Mouse (Mus musculus) embryo, embryonic 10 days (tissue): ENCODE results near the gene Wwp2.

Source experiments
- DNase-seq: peaks from one replicate; pipeline ENCODE4 v3.0.0-alpha.2; 2015; ENCODE audit warnings: low spot score

The Wwp2 gene

DNA sequence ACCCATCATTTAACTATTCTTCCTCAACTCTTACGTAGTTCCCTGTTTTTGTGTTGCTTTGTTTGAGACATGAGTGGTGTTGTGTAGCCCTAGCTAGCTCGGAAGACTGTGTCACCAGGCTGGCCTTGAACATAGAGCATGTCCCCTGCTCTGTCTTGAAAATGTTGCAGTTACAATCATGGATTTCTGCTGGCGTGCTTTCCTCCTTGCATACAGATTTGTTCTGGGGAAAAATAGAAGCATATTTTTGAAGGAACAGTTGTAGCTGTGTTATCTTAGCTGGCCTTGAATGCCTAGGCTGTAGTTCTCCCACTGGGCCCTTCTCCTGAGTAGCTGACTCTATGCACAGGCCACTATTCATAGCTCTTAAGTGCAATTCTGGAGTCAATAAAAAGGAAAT lies 74.6 kb downstream of the Wwp2 start:
- no peak for DNase-seq

DNA sequence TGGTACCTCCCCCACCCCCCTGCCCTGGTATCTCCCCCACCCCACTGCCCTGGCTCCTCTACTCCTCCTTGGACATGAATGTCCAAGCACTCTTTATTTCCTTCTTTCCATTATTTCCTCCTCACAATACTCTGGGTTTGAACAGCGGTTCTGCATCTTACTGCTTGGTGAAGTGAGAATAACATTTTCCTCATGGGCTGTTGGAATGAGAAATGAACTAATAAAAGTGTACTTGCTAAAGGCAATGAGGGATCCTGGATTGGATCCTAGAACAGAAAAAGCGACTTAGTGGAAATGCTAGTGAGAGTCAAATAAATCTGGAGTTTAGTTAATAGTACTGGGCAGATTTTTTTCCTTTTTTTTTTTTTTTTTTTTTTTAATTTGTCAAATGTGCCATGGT lies 77.1 kb downstream of the Wwp2 start:
- no peak for DNase-seq

DNA sequence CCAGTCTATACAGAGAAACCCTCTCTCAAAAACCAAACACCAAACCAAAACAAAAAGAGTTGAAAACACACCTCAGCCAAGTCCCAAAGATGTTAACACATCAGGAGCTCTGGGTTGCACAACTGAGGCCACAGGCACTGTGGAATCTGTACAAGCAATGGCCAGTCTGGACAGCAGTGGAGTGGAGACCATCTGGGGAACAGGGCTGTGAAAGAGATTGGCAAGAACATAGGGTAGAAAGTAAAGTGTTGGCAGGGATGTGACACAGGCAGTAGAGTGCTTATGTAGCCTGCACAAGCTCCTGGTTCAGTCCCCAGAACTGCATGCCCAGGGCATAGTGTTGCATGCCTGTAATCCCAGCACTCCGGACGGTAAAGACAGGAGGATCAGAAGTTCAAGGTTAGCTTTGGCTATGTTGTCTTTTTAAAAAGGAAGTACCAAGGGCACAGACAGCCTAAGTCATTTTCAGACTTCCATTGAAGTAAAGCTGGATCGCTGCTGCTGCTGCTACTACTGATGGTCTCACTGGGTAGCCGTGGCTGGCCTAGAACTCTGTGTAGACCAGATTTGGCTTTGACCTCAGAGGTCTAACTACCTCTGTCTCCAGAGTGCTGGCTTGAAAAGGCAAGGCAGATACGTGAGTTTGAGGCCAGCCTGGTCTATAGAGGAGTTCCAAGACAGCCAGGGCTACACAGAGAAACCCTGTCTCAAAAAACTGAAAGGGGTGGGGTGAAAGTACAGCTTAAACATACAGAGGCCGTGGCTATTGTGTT lies 79.0 kb downstream of the Wwp2 start:
- no peak for DNase-seq

DNA sequence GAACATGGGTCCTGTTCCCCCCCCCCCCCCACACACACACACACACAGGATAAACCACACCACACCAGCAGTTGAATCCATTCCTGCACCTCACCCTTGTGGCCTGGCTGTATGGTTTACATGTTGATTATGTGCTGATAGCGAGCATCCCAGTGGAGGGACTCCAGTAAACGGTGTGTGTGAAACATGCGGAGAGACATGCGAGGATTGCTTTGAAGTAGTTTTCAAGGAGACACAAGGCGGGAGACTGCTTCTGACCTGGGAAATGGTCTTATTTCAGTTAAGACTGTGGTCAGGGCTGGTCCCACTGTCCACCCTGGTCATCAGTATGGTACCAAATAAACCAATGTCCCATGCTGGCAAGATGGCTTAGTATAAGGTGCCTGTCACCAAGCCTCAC lies 82.6 kb downstream of the Wwp2 start:
- no peak for DNase-seq

DNA sequence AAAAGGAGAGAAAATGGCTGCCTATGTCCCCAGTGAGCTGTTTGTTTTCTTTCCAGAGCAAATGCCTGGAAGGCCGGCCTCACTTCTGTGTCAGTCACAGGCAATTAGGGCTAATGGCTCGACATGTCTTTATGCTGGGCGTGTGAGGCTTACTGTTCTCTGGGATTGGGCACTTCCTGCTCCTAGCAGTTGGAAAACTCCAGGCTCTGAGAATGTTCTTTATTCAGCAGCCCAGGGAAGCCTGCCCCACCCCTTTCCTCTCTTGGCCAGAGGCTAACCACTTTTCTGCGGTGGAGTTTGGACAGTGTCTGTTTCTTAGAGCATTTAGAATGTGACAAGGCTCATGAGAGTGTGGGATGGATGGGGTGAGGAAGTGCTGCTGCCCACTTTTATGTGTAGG lies 83.7 kb downstream of the Wwp2 start:
- peak; percentile 71 for DNase-seq

DNA sequence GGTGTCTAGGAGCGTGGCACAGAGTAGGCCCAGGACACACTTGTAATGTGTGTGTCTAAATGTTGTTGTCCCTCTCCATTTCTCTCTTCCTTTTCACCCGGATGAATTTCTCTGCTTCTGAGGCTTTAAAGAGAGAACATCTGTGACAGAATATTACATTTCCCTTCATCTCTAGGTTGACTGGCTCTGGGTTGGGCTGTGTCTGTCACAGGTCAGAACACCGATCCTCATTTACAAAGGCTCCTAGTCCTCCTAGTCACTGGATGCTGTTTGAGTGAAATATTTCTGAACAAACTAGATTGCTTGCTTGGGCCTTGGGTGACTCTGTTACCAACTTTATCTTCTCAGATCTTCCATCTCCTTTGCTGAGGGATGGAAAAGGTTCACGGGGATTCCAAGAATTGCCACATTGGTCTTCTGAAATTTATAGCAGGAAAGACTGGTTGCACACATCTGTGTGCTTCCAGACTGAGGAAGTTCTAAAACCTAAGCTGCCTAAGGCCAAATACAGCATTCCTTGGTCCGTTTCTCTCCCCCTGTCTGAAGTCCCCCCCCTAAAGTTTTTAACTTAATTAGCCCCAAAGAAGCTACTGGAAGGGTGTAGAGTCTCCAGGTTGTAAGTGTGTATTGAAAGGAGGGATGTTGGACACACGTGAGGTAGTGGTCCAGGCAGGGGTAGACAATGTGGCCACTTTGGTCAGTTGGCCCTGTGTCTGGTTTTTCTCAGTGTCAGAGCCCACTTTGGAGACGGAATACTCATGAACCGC lies 85.8 kb downstream of the Wwp2 start:
- DNase-seq, result no peak

DNA sequence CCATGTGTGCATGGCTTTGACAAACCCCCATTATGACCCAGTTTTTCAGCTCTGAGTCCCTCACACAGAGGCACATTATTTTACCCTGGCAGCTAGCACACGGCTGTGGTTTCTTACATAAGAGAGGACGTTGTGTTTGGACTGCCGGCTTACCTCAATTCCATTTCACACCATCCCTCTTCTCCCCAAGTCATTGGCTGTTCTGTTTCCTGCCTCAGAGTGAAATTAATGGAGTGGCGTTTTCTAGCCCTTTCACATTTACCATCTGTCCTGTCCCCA lies 86.3 kb downstream of the Wwp2 start:
- no peak for DNase-seq

DNA sequence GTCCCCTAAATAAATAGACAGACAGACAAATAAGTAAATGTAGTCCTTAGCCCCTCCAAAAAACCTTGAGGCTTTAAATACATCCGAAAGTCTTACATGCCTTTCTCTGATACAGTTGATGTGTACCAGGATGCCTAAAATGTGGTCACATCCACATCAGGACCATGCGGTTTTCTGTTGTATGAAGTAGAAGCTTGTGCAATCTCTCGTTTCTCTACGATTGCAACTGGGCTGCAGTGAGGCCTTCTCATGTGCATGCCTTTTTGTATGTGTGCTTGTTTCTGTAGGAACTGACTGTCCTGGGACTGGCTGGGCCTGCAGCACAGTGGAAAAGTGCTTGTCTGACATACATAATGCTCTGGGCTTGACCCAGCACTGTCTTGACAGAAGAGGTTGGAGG lies 88.4 kb downstream of the Wwp2 start:
- no peak for DNase-seq

DNA sequence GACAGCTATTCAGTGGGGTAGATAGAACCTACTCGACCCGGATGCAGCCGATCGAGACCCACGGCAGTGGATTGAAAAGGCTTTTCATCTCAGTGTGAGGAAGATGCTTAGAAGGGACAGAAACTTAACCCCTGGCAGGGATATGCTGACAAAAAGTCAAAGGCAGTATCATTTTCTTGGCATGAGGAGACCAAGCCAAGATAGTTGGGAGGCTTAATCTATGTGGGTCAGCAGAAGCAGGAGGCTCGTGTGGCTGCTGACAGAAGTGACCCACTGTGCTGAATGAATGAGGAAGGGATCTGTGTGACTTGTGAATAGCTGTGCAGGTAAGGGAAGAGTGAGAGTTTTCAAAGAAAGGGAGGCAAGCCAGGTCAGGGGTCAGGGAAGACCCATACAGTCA lies 92.6 kb downstream of the Wwp2 start:
- DNase-seq, result no peak

DNA sequence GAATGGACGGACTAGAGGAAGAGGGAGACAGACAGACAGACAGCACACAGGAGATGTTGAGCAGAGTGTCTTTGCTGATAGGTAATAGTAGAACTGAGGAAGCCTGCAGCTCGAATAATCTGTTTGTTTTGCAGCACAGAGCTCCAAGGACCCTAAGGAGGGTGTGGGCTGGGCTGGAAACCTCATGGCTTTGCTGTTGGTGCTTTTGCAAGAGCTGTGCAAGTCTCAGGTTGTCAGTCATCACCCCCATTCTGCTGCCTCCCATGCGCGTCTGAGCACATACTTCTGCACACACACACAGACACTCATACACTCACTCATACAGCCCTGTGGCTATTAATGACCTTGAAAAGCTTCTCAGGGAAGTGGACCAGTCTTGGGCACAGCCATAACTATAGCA lies 101.3 kb downstream of the Wwp2 start:
- no peak for DNase-seq

DNA sequence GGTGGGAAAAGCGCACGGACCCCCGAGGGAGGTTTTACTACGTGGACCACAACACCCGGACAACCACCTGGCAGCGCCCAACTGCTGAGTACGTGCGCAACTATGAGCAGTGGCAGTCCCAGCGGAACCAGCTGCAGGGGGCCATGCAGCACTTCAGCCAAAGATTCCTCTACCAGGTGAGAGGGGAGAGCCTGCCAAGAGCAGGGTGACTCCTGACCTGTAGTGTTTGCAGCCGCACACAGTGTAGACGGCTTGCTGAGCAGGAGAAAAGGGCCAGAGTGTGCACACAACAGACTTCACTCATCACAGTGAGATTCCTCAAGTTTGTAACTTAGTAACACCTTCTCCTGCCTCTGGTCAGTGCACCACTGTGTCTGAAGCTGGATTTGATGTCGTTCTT lies 104.5 kb downstream of the Wwp2 start:
- no peak for DNase-seq

DNA sequence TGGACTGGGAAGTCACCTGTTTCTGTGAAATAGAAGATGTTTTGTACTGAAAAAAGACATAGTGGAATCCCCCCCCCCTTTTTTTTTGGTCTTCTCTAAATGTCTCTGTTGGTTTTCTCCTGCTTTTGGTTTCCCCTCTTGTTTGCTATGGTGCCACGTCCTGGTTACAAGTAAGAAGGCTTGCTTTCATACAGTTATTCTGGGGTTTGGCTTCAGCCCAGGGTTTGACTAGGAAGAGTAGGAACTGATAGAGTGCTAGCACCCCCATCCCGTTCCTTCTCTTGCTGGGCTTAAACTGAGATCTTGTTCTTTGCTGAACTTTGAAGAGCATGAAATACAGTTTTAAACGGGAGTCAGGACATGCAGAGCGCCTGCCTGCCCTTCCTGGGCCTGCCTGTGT lies 105.2 kb downstream of the Wwp2 start:
- no peak for DNase-seq

DNA sequence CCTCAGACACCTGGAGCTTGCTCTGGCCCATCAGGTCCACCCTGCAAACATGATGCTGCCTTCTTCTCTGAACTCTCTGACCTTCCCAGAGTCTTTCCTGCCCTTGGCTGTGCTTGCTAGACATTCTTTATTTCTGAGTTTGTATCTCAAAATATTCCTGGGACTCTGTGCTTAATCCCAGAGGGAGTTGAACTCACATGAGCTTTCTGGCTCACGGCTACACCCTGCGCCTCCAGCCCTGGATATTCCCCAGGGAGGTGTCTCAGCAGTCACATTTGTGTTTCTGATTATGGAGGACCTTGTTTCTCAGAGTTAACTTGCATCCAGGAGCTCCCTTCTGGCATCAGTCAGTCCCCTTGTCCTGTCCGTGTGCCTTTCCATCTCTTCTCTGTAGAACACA lies 106.0 kb downstream of the Wwp2 start:
- DNase-seq, result no peak

DNA sequence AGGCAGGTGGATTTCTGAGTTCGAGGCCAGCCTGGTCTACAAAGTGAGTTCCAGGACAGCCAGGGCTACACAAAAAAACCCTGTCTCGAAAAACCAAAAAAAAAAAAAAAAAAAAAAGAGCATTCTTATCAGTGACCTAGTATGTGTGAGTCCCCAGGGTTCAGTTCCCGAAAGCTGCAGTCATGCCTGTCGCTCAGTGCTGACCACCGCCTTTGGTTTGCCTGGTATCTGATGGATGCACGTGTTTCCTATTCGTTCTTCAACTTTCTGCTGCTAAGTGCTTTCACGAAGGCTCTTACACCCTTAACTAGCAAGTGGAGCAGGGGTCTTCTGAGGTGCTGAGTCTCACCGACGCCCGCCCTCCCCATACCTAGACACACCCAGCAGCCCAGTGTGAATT lies 107.5 kb downstream of the Wwp2 start:
- DNase-seq, result no peak

DNA sequence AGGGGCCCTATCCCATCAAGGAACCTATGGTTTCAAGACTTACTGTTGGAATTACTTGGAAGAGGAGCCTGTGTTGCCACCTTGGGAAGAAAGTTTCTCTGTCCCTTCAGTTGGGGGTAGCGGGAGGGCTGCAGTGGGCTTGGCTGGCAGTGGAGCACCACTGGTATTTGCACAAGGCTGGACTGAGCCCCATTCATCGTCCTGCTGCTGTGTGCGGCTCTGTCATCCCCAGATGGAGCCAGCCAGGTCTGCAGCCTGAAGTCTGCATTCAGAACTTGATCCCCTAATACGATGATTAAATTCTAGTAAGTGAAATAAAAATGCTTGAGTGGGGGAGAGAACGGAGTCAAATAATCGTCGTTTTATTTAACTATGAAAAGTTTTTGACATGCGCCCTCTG lies 108.0 kb downstream of the Wwp2 start:
- no peak for DNase-seq

DNA sequence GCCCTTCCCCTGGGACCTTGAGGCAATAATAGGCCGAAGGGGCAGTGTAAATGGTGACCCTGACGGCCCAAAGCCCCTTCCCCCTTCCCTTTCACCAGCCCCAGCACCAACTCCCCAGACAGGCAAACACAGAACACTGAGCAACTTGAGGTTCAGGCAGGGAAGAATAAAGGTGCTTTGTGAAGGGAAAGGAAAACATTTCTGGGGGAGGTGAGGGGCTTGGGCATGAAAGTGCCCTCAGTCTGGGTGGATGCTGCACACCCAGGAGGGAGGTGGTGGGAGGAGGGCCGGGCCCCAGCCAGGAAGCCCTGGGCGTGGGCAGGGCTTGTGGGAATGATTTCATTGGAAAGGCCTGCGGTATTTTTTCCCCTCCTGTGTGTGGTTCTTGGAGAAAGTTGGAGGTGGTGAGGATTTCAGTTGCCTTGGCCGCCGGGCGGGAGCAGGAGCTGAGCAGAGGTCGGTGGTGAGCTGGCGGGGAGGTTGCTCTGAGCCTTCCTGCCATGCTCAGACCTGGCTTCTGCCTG lies 108.5 kb downstream of the Wwp2 start:
- DNase-seq, result peak; percentile 59

DNA sequence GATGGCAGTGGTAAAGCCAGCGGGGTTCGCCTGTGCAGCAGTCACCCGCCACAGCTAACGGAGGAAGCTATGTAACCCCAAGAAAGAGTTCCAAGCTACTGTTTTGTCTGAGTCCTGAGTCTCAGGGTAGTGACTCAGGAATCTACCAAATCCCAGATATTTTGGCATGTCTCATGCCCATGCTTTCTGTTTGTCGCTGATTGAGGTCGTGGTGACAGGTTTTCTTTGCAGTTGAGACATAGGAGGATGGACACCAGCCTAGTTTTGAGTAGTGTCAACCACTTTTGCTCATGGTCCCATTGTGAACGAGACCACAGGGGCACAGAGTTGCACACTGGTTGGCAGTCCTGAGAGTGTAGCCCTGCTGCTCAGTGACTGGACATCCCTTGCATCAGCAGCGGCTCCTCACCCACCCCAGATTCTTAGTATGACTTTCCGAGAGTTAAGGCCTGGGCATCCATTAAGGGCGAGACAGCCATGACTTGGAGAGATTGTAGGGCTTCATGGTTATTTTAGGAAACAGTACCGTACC lies 109.5 kb downstream of the Wwp2 start:
- DNase-seq, result no peak

DNA sequence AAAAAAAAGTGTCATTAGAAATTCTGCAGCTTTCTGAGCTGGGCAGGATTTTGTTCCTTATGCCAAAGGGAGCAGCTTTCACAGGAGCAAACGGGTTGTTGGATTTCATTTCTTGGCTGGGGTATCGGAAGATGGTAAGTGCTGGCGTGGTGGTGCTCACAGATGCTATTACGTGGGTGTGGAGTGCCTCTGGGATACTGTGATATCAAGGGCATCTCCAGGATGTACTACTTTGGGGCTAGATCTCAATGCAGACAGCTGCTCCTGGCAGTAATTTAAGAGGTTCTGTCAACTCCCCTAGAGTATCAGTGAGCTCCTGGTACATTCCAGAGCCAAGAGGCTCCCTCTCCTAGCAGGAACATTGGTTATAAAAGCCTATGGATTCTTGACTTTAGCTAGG lies 110.0 kb downstream of the Wwp2 start:
- DNase-seq, result no peak

DNA sequence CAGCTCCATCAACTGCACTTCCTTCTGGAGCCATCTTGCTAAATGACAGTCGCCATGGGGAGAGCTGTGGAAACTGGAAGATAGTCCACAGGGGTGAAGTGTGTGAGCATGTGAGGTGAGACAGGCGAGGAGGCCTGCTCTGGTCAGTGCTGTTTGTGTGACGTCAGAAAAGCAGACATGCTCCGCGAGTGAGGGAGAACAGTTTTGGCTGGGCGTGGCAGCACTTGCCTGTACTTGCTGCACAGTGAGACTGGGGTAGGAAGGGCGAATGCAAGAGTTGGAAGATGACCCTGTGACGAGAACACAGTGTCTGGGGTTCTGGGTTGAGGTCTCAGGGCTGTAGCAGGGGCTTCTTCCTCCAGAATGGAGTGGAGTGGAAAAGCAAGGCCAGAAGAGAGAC lies 110.7 kb downstream of the Wwp2 start:
- DNase-seq, result no peak

DNA sequence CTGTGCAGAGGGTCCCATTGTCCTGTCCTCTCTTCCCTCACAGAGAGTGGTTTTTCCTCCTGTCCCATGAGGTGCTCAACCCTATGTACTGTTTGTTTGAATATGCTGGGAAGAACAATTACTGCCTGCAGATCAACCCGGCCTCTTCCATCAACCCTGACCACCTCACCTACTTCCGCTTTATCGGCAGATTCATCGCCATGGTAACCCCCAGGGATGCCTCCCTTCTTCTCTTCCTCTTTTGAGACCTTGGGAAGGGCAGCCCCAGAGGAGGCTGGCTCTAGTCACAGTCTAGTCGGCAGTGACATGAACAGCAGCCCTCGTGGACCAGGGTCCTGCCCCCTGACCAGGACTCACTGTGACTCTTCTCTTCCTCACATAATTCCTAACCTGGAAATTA lies 116.1 kb downstream of the Wwp2 start:
- DNase-seq, result no peak

DNA sequence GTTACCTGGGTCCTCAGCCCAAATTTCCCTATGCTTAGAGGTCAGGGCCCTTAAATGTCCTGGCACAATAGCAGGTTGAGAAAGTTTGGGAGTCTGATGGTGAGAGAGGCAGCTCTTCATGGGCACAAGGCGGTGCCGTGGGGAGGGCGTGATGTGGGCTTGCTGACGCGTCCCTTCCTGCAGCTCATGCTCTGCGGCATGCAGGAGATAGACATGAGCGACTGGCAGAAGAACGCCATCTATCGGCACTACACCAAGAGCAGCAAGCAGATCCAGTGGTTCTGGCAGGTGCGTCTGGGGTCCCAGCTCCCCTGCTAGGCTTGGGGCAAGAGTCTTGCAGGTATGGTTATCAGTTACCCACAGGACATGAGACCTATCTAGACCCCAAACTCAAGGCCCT lies 119.1 kb downstream of the Wwp2 start:
- no peak for DNase-seq

DNA sequence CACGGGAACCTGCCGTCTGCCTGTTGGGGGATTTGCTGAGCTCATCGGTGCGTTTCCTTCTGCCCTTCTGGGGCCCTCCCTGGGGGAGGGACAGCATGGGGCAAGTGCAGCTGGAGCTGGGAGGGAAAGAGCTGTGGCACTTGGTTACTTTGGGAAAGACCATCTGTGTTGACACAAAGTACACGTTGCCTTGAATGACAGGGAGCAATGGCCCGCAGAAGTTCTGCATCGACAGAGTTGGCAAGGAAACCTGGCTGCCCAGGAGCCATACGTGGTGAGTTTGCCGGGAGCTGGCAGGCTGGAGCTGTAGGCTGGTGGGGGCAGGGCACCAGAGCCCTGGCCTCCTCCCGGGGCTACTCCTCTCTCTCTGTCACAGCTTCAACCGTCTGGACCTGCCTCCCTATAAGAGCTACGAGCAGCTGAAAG lies 120.4 kb downstream of the Wwp2 start:
- no peak for DNase-seq

DNA sequence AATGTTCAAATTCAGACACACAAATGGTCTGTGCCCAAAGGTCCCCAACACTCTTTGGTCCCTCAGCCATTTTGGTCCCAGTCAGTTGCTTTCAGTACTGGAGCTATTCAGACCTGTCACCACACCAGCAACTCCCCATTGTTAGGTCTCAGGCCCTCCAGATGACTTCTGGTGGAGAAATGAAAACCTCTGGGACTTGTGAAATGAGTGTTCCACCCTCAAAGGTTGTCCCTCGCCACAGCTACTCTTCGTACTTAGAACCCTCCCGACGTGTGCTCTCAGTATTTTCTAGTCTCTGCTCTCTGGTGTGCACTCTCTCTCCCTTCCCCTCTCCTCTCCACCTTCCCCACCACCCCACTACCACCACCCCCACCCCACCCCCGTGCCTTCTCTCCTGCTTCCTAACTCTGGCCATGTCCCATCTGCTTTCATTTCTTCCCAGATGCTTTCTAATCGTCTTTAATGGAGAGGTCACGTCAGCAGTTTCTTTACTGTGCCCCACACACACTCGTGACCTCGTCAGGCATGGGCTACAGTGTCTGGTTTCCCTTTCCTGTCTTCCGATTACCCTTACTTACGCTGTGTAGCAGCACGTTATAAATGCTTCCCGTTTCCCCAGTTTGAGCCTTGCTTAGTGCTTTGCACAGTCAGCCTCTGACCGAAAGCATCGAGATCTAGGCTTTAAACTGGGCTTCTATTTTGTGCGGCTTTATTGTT lies 124.8 kb downstream of the Wwp2 start:
- DNase-seq, result peak; percentile 56
